Mouse (Mus musculus): ENCODE results near the gene Lrrc8d. TPM values are rescaled to one million over a fixed set of nuclear protein-coding genes. Genes with fewer than 3 reads are reported as not detected.
A peak's percentile ranks its signal among the peaks of the same experiment; 100 is the strongest.
"Not testable (repeated sequence)": the region's sequence is repeated elsewhere in the genome, so short reads cannot be mapped to it uniquely, and the experiment has no call there.

Lrrc8d gene
- polyA plus RNA-seq, 1 experiment: 14.8 TPM

DNA sequence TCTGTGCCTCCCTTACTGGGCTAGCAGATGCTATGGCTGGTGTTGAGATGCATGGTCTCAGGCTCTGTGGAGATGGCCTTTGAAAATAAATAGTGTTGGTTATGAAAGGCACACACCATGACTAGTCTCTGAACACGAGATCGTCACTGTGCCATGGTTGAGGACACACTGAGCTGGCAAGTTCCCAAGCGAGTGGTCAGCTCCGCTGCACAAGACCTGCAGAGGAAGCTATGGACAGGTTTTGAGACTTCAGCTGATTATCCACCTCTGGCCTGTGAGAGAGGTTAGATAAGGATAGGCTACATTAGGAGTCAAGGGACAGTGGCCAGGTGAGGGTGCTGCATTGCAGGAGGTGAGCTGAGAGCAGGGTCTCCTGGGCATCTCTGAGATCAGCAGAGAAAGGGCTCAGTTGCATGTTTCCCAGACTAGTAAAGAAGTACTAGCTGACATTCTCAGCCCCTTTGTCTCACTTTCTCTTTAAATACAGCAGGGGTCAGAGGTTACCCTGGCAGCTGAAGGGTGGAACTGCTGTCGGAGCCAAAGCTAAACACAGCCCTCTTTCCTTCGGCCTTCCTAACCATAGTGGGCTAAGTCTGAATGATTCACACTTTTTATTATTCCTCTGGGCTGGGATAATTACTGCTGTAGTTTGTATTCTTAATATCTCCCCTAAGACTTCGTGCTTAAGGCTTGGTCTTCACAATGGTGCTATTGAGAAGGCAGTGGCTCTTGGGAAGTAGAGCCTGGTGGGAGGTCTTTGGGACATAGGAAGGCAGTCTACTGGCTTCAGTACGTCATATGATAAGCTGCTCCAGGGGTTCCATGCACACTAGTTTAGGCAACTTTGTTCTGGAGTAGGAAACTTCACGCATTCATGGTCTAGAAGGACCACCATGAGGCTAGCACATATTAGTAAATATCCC, 19.6 kb upstream of the Lrrc8d start:
- H3K4me1 ChIP-seq (ENCODE audit: control insufficient read depth, insufficient read depth, low read length): no peaks in the 10 kb centered on the region
- H3K27ac ChIP-seq (ENCODE audit: insufficient read depth, low read length): no peak overlapping the region
- WGBS: 61% methylated on average over 9 of the region's 9 CpGs
- no peak for TF ChIP-seq POLR2A (IDR thresholded peaks at IDR 0.05; ENCODE audit: borderline replicate concordance, insufficient read depth, low read length)
- TF ChIP-seq CTCF (IDR thresholded peaks at IDR 0.05; ENCODE audit: borderline replicate concordance, insufficient read depth, low read depth, low read length): no peak
- no peaks in the 10 kb centered on the region for H3K27me3 ChIP-seq (ENCODE audit: control insufficient read depth, insufficient read depth, low read length)
- DNase-seq: no peak
- no peak overlapping the region for H3K4me3 ChIP-seq (replicated peaks; ENCODE audit: insufficient read depth, low read depth, low read length)

DNA sequence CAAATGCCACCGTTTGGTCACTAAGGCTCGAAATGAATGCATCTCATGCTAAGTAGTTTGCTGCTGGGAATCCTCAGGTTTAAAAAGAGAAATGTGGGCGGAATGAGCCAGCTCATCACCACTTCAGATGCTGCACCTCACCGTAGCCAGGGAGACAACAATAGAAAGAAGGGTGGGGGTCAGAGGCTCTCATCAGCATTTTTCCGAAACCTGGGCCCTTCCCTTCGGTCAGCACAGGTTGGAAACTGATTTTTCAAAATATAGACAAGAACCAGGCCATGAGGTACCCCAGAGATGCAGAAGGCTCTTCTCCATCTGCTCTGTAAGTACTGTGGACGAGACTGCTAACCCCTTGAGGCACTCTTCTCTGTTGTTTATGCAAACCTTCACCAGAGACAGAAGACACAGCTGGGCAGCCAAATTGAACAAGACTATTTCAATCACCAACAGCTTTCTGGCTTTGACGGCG, 17.6 kb upstream of the Lrrc8d start:
- WGBS: 73% methylated on average over 9 of the region's 9 CpGs
- H3K27ac ChIP-seq (ENCODE audit: insufficient read depth, low read length): no peak overlapping the region
- TF ChIP-seq POLR2A (IDR thresholded peaks at IDR 0.05; ENCODE audit: borderline replicate concordance, insufficient read depth, low read length) (no peak), CTCF (IDR thresholded peaks at IDR 0.05; ENCODE audit: borderline replicate concordance, insufficient read depth, low read depth, low read length) (no peak)
- no peak overlapping the region for H3K4me3 ChIP-seq (replicated peaks; ENCODE audit: insufficient read depth, low read depth, low read length)
- H3K4me1 ChIP-seq (ENCODE audit: control insufficient read depth, insufficient read depth, low read length): no peaks in the 10 kb centered on the region
- no peak for DNase-seq
- H3K27me3 ChIP-seq (ENCODE audit: control insufficient read depth, insufficient read depth, low read length): no peaks in the 10 kb centered on the region

DNA sequence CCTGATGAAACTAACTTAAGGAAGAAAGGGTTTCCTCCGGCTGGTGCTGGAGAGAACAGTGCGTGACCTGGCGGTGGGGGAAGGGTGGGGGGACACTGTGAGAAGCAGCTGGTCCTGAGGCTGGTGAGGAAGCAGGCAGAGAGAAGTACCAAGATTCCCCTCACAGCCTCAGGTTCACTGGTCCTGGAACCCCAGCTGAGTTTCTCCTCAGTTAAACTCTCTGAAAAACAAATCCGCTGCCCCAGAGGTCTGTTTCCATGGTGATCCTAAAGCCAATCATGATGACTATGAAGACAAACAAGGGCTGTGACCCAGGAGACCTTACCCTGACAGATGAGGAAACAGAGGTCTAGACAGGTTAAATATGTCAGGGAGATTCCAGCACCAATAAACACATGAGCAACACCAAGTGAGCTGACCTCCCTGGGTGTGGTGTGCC, 15.8 kb upstream of the Lrrc8d start:
- TF ChIP-seq POLR2A (IDR thresholded peaks at IDR 0.05; ENCODE audit: borderline replicate concordance, insufficient read depth, low read length) (no peak), CTCF (IDR thresholded peaks at IDR 0.05; ENCODE audit: borderline replicate concordance, insufficient read depth, low read depth, low read length) (no peak)
- no peak for DNase-seq
- WGBS: 67% methylated on average over 4 of the region's 4 CpGs
- Histone ChIP-seq H3K27me3 (ENCODE audit: control insufficient read depth, insufficient read depth, low read length) (no peaks in the 10 kb centered on the region), H3K4me1 (ENCODE audit: control insufficient read depth, insufficient read depth, low read length) (no peaks in the 10 kb centered on the region), H3K27ac (ENCODE audit: insufficient read depth, low read length) (no peak overlapping the region), H3K4me3 (replicated peaks; ENCODE audit: insufficient read depth, low read depth, low read length) (no peak overlapping the region)

DNA sequence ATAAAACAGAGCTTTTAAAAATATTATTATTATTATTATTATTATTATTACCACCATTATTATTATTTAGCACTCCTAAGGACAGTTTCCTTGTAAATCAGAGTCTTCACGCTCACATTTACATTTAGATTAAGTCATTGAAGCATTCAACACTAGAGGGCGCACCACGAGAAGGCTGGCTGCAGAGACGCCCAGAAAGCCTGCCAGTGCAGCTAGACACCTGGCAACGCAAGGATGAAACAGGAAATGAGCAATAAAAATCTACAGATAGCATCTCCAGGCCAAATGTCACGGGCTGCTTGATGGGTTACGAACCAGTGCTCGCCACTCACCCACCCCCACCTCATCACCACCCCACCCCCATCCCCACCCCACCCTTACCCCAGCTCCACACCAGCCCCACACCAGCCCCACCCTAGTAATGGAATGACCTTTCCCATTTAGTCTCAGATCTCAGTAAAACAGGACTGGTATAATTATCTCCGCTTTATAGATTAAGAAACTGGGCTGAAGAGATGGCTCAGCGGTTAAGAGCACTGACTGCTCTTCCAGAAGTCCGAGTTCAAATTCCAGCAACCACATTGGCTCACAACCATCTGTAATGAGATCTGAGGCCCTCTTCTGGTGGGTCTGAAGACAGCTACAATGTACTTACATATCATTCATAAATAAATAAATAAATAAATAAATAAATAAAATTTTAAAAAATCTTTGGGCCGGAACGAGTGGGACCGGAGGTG, 14.7 kb upstream of the Lrrc8d start:
- WGBS: 24% methylated on average over 14 of the region's 14 CpGs

DNA sequence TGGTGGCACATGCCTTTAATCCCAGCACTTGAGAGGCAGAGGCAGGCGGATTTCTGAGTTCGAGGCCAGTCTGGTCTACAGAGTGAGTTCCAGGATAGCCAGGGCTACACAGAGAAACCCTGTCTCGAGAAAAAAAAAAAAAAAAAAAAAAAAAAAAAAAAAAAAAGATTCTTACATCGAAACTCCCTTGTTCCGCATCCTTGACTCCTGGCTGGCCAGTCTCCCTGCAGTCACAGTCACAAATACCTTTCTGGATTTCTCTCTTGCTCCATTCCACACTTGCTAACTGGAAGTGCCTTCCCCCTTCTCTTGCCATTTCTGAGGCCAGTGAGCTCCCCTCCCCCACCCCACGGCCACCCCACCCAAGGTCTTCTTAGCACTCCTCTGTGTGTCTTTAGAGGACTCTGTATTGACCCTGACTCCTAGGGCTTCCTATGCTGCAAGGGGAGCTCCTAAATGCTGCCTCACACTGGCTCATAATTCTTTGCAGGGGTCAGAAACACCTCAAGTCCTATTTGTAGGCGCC, 13.9 kb upstream of the Lrrc8d start:
- not testable (repeated sequence) for H3K27ac ChIP-seq (ENCODE audit: insufficient read depth, low read length); H3K27me3 ChIP-seq (ENCODE audit: control insufficient read depth, insufficient read depth, low read length); H3K4me3 ChIP-seq (replicated peaks; ENCODE audit: insufficient read depth, low read depth, low read length); H3K4me1 ChIP-seq (ENCODE audit: control insufficient read depth, insufficient read depth, low read length); DNase-seq
- 76% methylated on average over 7 of the region's 7 CpGs for whole genome bisulfite sequencing

More for the DNA sequence above, 14.7 kb upstream of the Lrrc8d start:
- Histone ChIP-seq H3K27ac (ENCODE audit: insufficient read depth, low read length) (no peak overlapping the region), H3K4me1 (ENCODE audit: control insufficient read depth, insufficient read depth, low read length) (no peaks in the 10 kb centered on the region), H3K27me3 (ENCODE audit: control insufficient read depth, insufficient read depth, low read length) (no peaks in the 10 kb centered on the region), H3K4me3 (replicated peaks; ENCODE audit: insufficient read depth, low read depth, low read length) (no peak overlapping the region)
- TF ChIP-seq CTCF (IDR thresholded peaks at IDR 0.05; ENCODE audit: borderline replicate concordance, insufficient read depth, low read depth, low read length) (peak; percentile 85), POLR2A (IDR thresholded peaks at IDR 0.05; ENCODE audit: borderline replicate concordance, insufficient read depth, low read length) (no peak)
- peak; percentile 74 to 81 for DNase-seq

DNA sequence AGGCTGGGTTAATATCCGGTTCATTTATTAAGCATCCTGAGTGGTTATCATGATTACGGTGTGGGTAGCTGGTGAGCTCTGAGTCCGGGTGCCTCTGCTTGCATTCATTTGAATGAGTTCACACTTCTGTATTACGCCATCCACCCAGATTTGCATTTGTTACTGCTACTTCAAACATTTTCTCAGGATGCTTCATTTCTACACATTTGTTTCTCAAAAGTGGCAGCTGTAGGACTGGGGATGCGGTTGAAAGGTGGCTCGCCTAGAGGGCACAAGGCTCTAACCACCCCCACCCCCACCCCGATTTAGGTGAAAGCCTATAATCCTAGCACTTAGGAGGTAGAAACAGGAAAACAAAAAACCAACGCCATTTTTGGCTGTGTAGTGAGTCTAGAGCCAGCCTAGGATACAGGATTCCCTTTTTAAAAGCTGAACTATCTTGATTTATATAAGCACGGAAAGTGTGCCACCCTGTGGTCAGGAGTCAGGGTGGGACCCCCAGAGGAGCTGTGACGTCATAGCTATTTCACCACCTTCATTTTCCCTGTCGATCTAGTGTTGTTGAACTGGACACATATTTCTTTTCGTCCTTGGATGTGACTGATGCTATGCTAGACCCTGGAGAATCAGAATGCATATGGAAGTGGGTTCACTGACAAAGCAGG, 13.3 kb upstream of the Lrrc8d start:
- TF ChIP-seq POLR2A (IDR thresholded peaks at IDR 0.05; ENCODE audit: borderline replicate concordance, insufficient read depth, low read length) (no peak), CTCF (IDR thresholded peaks at IDR 0.05; ENCODE audit: borderline replicate concordance, insufficient read depth, low read depth, low read length) (no peak)
- Histone ChIP-seq H3K4me1 (ENCODE audit: control insufficient read depth, insufficient read depth, low read length) (no peaks in the 10 kb centered on the region), H3K27me3 (ENCODE audit: control insufficient read depth, insufficient read depth, low read length) (no peaks in the 10 kb centered on the region), H3K27ac (ENCODE audit: insufficient read depth, low read length) (no peak overlapping the region), H3K4me3 (replicated peaks; ENCODE audit: insufficient read depth, low read depth, low read length) (no peak overlapping the region)
- WGBS: 73% methylated on average over 12 of the region's 12 CpGs
- no peak for DNase-seq

All from cerebellum, adult 2 months (tissue).